Mouse (Mus musculus) embryonic facial prominence, embryonic 13.5 days (tissue): ENCODE measurements around the gene Zranb1. TPM values are rescaled to one million over a fixed set of nuclear protein-coding genes. Genes with fewer than 3 reads are reported as not detected.

Experiments used
- ATAC-seq: fragments of 200-750 bp; cut with Nextera tagmentation; 2 replicates; pipeline ENCODE4 v1.8.0; 2017; ENCODE audit warnings: low read depth; ENCODE audit not compliant: insufficient number of reproducible peaks, insufficient read depth, low FRiP score, low TSS enrichment
- H3K27ac ChIP-seq: fragments of 300-500 bp; sonication (generic); 2 replicates; pipeline ENCODE4 v1.5.1; 2015; ENCODE audit warnings: moderate library complexity, mild to moderate bottlenecking, inconsistent platforms
- H3K27me3 ChIP-seq: fragments of 300-500 bp; sonication (generic); 2 replicates; pipeline ENCODE4 v1.6.1; 2015; ENCODE audit warnings: mild to moderate bottlenecking, inconsistent platforms
- H3K36me3 ChIP-seq: fragments of 300-500 bp; sonication (generic); 2 replicates; pipeline ENCODE4 v1.6.1; 2015; ENCODE audit warnings: mild to moderate bottlenecking, inconsistent platforms
- H3K4me1 ChIP-seq: fragments of 300-500 bp; sonication (generic); 2 replicates; pipeline ENCODE4 v1.6.1; 2015; ENCODE audit warnings: inconsistent platforms
- H3K4me2 ChIP-seq: fragments of 300-500 bp; sonication (generic); 2 replicates; pipeline ENCODE4 v1.6.1; 2015; ENCODE audit warnings: moderate library complexity, mild to moderate bottlenecking, inconsistent platforms
- H3K4me3 ChIP-seq: fragments of 300-500 bp; sonication (generic); 2 replicates; pipeline ENCODE4 v1.5.1; 2015; ENCODE audit warnings: mild to moderate bottlenecking, inconsistent platforms
- H3K9ac ChIP-seq: fragments of 300-500 bp; sonication (generic); 2 replicates; pipeline ENCODE4 v1.6.1; 2015; ENCODE audit warnings: mild to moderate bottlenecking, inconsistent platforms
- H3K9me3 ChIP-seq: fragments of 300-500 bp; sonication (generic); 2 replicates; pipeline ENCODE4 v1.6.1; 2016; ENCODE audit warnings: inconsistent platforms
- WGBS: fragments of 180-500 bp; shearing (Covaris S2); methylation state at CpG from one replicate; pipeline ENCODE4 v1.1.7; 2015; ENCODE audit warnings: mixed read lengths; 5-methylcytosine and 5-hydroxymethylcytosine counted together
- polyA plus RNA-seq: library from polyadenylated mRNA; unstranded; fragments of >200 nt; fragmentation: Nextera tagmentation; extraction: Ambion mirVana; gene quantifications from 2 replicates; pipeline ENCODE4 v1.2.1, GENCODE M21; 2015

Zranb1 gene
- polyA plus RNA-seq, 1 experiment from 2014 or later, result 14.2 TPM

GRCm38 (mm10) chr7:132931560-132932351, 814 bp downstream of the Zranb1 start:
- Histone ChIP-seq H3K9me3 (no peaks in the 10 kb centered on the region), H3K27me3 (no peaks in the 10 kb centered on the region), H3K36me3 (no peaks in the 10 kb centered on the region), H3K4me3 (peak overlapping the region; percentile 95), H3K4me1 (peaks cover 12% of the 10 kb centered on the region), H3K4me2 (peak overlapping the region; percentile 73), H3K27ac (peak overlapping the region; percentile 98), H3K9ac (peak overlapping the region; percentile 94)
- WGBS, result under 1% methylated on average over 48 of the region's 55 CpGs
- ATAC-seq, result 0 out of 2 replicates have a peak, but pooled peaks have one; percentile 27

DNA sequence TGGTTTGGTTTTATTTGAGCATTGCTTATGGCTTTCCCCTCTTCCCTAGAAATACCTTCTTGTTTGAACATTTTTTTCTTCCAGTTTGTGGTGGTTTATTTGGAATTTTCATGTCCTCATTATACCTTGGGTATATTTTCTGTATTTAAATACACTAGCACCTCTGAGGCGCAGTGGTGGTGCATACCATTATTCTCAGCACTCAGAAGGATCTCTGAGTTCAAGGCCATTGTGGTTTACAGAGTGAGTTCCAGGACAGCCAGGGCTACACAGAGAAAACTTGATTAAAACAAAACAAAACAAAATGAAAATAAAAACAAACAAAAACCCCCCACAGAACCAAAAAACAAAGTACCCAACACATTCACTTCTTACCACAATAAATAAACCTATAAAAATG, 2.4 kb downstream of the Zranb1 start:
- WGBS, result 91% methylated on average over 1 of the region's 1 CpGs

DNA sequence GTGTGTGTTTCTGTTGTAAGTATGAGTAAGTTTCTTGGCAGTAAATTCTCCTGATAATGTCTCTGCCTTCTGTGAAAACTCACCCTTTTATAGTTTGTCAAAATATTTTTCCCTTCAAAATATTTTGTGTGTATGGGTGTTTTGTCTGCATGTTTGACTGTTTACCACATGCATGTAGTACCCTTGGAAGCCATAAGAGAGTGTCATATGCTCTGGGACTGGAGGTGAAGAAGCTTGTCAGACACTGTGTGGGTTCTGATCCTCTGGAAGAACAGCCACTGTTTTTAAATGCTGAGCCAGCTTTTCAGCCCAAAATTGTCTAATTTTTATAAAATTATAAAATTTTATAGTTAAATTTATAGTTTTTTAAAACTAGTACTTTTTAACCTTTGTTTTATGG, 3.8 kb downstream of the Zranb1 start:
- H3K4me3 ChIP-seq, result no peak overlapping the region
- H3K4me1 ChIP-seq, result peaks cover 12% of the 10 kb centered on the region
- H3K36me3 ChIP-seq, result no peaks in the 10 kb centered on the region
- no peak overlapping the region for H3K9ac ChIP-seq
- H3K27ac ChIP-seq, result no peak overlapping the region
- no peak overlapping the region for H3K4me2 ChIP-seq
- no peaks in the 10 kb centered on the region for H3K9me3 ChIP-seq
- ATAC-seq, result no peak
- no peaks in the 10 kb centered on the region for H3K27me3 ChIP-seq

More for the DNA sequence above, 2.4 kb downstream of the Zranb1 start:
- H3K4me3 ChIP-seq, result no peak overlapping the region
- H3K9ac ChIP-seq, result no peak overlapping the region
- no peak overlapping the region for H3K4me2 ChIP-seq
- H3K27ac ChIP-seq, result no peak overlapping the region
- no peaks in the 10 kb centered on the region for H3K36me3 ChIP-seq
- no peaks in the 10 kb centered on the region for H3K9me3 ChIP-seq
- no peaks in the 10 kb centered on the region for H3K27me3 ChIP-seq
- peaks cover 12% of the 10 kb centered on the region for H3K4me1 ChIP-seq
- no peak for ATAC-seq

DNA sequence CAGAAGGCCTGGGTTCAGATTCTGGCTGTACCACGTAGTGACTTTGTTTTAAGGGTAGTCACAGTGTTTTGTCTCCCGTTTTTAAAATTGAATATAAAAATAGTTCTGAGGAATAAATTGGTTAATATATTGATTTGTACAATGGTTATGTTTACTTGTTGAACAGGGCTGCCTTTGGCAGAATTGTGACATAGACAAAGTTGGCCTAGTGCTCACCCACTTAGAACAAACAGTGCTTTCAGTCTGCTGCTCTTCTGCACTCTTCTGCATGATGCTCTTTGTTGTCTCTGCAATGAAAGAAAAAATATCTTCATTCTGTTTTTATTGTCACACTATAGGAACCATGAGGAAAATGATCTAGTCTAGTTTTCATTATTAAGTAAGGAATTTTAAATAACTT, 8.2 kb downstream of the Zranb1 start:
- no peak overlapping the region for H3K27ac ChIP-seq
- H3K9me3 ChIP-seq, result no peaks in the 10 kb centered on the region
- H3K27me3 ChIP-seq, result no peaks in the 10 kb centered on the region
- ATAC-seq, result no peak
- no peak overlapping the region for H3K4me3 ChIP-seq
- no peak overlapping the region for H3K4me2 ChIP-seq
- WGBS, result 93% methylated on average over 2 of the region's 2 CpGs
- H3K36me3 ChIP-seq, result no peaks in the 10 kb centered on the region
- H3K9ac ChIP-seq, result no peak overlapping the region
- peaks cover 4% of the 10 kb centered on the region; the same call in 1 of the 2 replicates for H3K4me1 ChIP-seq

- no peaks in the 10 kb centered on the region for H3K36me3 ChIP-seq
- H3K9me3 ChIP-seq, result no peaks in the 10 kb centered on the region
- 88% methylated on average over 2 of the region's 2 CpGs for WGBS
- H3K4me3 ChIP-seq, result no peak overlapping the region
- no peaks in the 10 kb centered on the region for H3K27me3 ChIP-seq
- H3K4me1 ChIP-seq, result peaks cover 4% of the 10 kb centered on the region; the same call in 1 of the 2 replicates
- no peak for ATAC-seq
- H3K27ac ChIP-seq, result no peak overlapping the region
- H3K9ac ChIP-seq, result no peak overlapping the region
- no peak overlapping the region for H3K4me2 ChIP-seq
Measured at GRCm38 (mm10) chr7:132940569-132940968, 9.6 kb downstream of the Zranb1 start.

DNA sequence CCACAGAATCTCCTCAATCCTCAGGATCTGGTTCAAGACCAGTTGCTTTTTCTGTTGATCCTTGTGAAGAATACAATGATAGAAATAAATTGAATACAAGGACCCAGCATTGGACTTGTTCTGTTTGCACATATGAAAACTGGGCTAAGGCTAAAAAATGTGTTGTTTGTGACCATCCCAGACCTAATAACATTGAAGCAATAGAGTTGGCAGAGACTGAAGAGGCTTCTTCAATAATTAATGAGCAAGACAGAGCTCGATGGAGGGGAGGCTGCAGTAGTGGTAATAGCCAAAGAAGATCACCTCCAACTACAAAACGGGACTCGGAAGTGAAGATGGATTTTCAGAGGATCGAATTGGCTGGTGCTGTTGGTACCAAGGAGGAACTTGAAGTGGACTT, 19.0 kb downstream of the Zranb1 start:
- Histone ChIP-seq H3K9ac (no peak overlapping the region), H3K27me3 (no peaks in the 10 kb centered on the region), H3K4me2 (no peak overlapping the region), H3K27ac (no peak overlapping the region), H3K4me3 (no peak overlapping the region), H3K9me3 (no peaks in the 10 kb centered on the region), H3K36me3 (no peaks in the 10 kb centered on the region), H3K4me1 (no peaks in the 10 kb centered on the region)
- no peak for ATAC-seq
- 92% methylated on average over 4 of the region's 4 CpGs for WGBS

DNA sequence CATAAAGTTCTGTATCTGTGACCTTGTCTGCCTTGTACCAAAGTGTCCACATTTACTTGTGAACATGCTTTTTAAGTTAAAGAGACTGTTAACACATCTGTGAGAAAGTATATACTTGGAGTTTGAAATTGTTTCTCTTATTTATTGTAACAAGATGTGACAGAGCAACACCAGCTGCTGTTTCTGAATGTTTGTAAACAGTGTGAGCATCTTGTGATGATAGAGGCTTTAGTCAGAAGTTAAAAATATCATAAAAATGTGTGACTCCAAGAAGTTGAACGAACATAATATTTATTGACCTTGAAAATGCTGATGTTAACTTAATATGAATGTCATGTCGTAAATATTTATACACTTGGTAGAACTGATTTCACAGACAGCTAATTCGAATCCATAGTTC, 19.7 kb downstream of the Zranb1 start:
- Histone ChIP-seq H3K27me3 (no peaks in the 10 kb centered on the region), H3K9ac (no peak overlapping the region), H3K4me1 (no peaks in the 10 kb centered on the region), H3K4me2 (no peak overlapping the region), H3K27ac (no peak overlapping the region), H3K4me3 (no peak overlapping the region), H3K36me3 (no peaks in the 10 kb centered on the region), H3K9me3 (no peaks in the 10 kb centered on the region)
- WGBS, result 88% methylated on average over 3 of the region's 3 CpGs
- ATAC-seq, result no peak

DNA sequence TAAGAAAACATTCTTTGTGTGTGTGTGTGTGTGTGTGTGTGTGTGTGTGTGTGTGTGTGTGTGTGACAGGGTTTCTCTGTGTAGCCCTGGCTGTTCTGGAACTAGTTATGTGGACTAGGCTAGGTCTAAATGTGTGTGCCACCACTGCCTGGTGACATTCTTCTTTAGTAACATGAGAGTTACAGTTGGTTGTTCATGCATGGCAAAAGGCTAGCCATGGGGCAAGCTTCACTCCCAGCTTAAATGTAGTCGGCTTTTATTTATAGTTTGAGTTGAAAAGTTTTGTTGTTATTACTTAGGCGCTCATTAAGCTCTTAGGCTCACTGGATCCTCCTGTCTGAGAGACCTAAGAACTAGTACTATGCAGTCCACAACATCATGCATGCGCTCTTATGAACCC, 33.5 kb downstream of the Zranb1 start:
- WGBS, result 80% methylated on average over 3 of the region's 3 CpGs
- H3K27ac ChIP-seq, result no peak overlapping the region
- no peak overlapping the region for H3K4me2 ChIP-seq
- no peaks in the 10 kb centered on the region for H3K9me3 ChIP-seq
- no peak overlapping the region for H3K9ac ChIP-seq
- no peak for ATAC-seq
- peaks cover 12% of the 10 kb centered on the region for H3K36me3 ChIP-seq
- H3K27me3 ChIP-seq, result no peaks in the 10 kb centered on the region
- H3K4me1 ChIP-seq, result no peaks in the 10 kb centered on the region
- H3K4me3 ChIP-seq, result no peak overlapping the region

GRCm38 (mm10) chr7:132965707-132966106, 34.8 kb downstream of the Zranb1 start:
- Histone ChIP-seq H3K27me3 (no peaks in the 10 kb centered on the region), H3K9me3 (no peaks in the 10 kb centered on the region), H3K4me3 (no peak overlapping the region), H3K27ac (no peak overlapping the region), H3K36me3 (peaks cover 9% of the 10 kb centered on the region), H3K4me1 (no peaks in the 10 kb centered on the region), H3K4me2 (no peak overlapping the region), H3K9ac (no peak overlapping the region)
- no peak for ATAC-seq
- 75% methylated on average over 2 of the region's 2 CpGs for WGBS

DNA sequence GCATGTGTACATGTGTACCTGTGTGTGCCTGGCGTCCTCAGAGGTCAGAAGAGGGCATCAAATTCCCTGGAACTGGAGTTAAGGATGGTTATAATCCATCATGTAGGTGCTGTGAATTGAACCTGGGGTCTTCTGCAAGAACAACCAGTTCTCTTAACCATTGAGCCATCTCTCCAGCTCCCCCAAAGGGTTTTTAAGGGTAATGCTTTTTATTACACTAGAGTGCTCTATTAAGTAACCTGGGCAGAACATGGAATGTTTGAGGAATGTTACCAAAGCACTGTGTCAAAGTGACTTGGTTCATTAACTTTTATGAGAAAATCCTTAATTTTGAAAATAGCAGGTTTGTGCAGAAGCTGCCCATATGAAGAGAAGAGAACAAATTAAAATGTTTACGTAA, 41.1 kb downstream of the Zranb1 start:
- peaks cover 28% of the 10 kb centered on the region for H3K36me3 ChIP-seq
- no peak overlapping the region for H3K4me3 ChIP-seq
- no peaks in the 10 kb centered on the region for H3K27me3 ChIP-seq
- no peak for ATAC-seq
- H3K9me3 ChIP-seq, result no peaks in the 10 kb centered on the region
- no peaks in the 10 kb centered on the region for H3K4me1 ChIP-seq
- WGBS, result 90% methylated on average over 2 of the region's 2 CpGs
- no peak overlapping the region for H3K4me2 ChIP-seq
- H3K9ac ChIP-seq, result no peak overlapping the region
- H3K27ac ChIP-seq, result no peak overlapping the region

- H3K27ac ChIP-seq, result no peak overlapping the region
- WGBS, result 73% methylated on average over 2 of the region's 2 CpGs
- H3K27me3 ChIP-seq, result no peaks in the 10 kb centered on the region
- no peak overlapping the region for H3K4me2 ChIP-seq
- H3K9me3 ChIP-seq, result no peaks in the 10 kb centered on the region
- H3K36me3 ChIP-seq, result peaks cover 37% of the 10 kb centered on the region
- no peak for ATAC-seq
- no peaks in the 10 kb centered on the region for H3K4me1 ChIP-seq
- no peak overlapping the region for H3K9ac ChIP-seq
- no peak overlapping the region for H3K4me3 ChIP-seq
Measured at GRCm38 (mm10) chr7:132976079-132976478, 45.1 kb downstream of the Zranb1 start.

DNA sequence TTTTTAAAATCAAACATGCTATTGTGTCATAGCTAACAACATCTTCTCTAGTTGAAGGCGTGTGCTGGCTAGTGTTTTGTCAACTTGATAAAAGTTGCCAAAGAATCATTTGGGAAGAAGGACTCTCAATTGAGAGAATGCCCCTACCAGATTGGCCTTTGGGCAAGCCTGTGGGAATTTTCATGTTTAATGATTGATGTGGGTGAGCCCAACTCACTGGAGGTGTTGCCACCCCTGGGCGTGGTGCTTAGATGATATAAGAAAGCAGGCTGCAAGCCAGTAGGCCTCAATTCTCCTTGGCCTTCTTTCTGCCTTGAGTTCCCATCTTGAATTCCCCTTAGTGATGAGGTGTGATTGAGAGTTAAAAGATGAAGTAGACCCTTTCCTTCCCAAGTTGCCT, 47.0 kb downstream of the Zranb1 start:
- Histone ChIP-seq H3K4me2 (no peak overlapping the region), H3K36me3 (peaks cover 52% of the 10 kb centered on the region), H3K4me1 (no peaks in the 10 kb centered on the region), H3K27ac (no peak overlapping the region), H3K27me3 (no peaks in the 10 kb centered on the region), H3K9ac (no peak overlapping the region), H3K9me3 (no peaks in the 10 kb centered on the region), H3K4me3 (no peak overlapping the region)
- 94% methylated on average over 2 of the region's 2 CpGs for WGBS
- no peak for ATAC-seq
